Mouse (Mus musculus) stomach, embryonic 16.5 days (tissue): ENCODE results near the gene Rmdn2. TPM values are rescaled to one million over a fixed set of nuclear protein-coding genes. Genes with fewer than 3 reads are reported as not detected.

Experiments used
- ATAC-seq: fragments of 200-750 bp; cut with Nextera tagmentation; 2 replicates; pipeline ENCODE4 v1.8.0; 2017; ENCODE audit warnings: moderate number of reproducible peaks, moderate TSS enrichment; ENCODE audit not compliant: insufficient read depth, low FRiP score
- H3K27ac ChIP-seq: fragments of 300-500 bp; sonication (generic); 2 replicates; pipeline ENCODE4 v1.5.1; 2014; ENCODE audit warnings: low read length
- H3K27me3 ChIP-seq: fragments of 300-500 bp; sonication (generic); 2 replicates; pipeline ENCODE4 v1.6.1; 2014; ENCODE audit warnings: low read length, control low read depth, mixed read lengths; ENCODE audit not compliant: control insufficient read depth, insufficient read depth
- H3K36me3 ChIP-seq: fragments of 300-500 bp; sonication (generic); 2 replicates; pipeline ENCODE4 v1.6.1; 2014; ENCODE audit warnings: low read length; ENCODE audit not compliant: control insufficient read depth, insufficient read depth
- H3K4me1 ChIP-seq: fragments of 300-500 bp; sonication (generic); 2 replicates; pipeline ENCODE4 v1.6.1; 2014; ENCODE audit warnings: low read length, control low read depth, mixed read lengths; ENCODE audit not compliant: control insufficient read depth, insufficient read depth
- H3K4me2 ChIP-seq: fragments of 300-500 bp; sonication (generic); 2 replicates; pipeline ENCODE4 v1.6.1; 2014; ENCODE audit warnings: low read depth, low read length, mixed read lengths
- H3K4me3 ChIP-seq: fragments of 300-500 bp; sonication (generic); replicated peaks from 2 replicates; pipeline ENCODE4 v1.5.1; 2014; ENCODE audit warnings: mild to moderate bottlenecking, low read length
- H3K9ac ChIP-seq: fragments of 300-500 bp; sonication (generic); 2 replicates; pipeline ENCODE4 v1.6.1; 2014; ENCODE audit warnings: low read length
- H3K9me3 ChIP-seq: fragments of 300-500 bp; sonication (generic); replicated peaks from 2 replicates; pipeline ENCODE4 v1.6.1; 2016; ENCODE audit warnings: low read length, control low read depth; ENCODE audit not compliant: control insufficient read depth
- WGBS: fragments of 180-500 bp; shearing (Covaris S2); extraction: QIAGEN DNeasy Blood & Tissue Kit; methylation state at CpG from one replicate; pipeline ENCODE4 v1.1.7; 2014; 5-methylcytosine and 5-hydroxymethylcytosine counted together
- polyA plus RNA-seq: library from polyadenylated mRNA; unstranded; fragments of >200 nt; fragmentation: Nextera tagmentation; extraction: Ambion mirVana; gene quantifications from 2 replicates; pipeline ENCODE4 v1.2.1, GENCODE M21; 2015

The Rmdn2 gene
- polyA plus RNA-seq, 1 experiment from 2014 or later = 9.7 TPM

DNA sequence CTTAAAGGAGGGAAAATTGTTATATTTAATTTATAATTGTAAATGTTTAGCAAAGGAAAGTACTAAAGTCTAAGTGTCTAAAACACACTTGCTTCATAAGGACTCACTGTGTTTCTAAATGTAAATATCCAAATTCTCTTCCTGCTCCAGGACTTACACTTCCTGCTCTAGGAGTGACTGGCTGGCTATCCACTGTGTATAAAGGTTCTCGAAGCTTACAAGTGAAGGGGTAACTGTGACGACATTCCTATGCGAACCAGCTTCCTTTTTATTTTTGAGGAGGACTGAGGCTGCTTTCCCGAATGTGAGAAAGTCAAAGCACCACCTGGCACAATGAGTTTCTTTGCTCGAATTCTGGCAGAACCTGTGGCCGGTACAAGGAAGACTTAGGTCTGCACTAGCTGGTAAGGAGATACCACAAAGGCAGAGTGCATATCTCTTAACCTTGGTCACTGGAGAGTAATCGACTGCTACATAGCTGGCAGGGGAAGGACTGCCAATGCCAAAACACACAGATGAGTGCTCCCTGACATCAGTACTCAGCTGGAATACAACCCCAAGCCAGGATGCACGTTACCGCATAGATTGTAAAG is 1.4 kb upstream of the Rmdn2 start:
- Histone ChIP-seq H3K4me1 (no peaks in the 10 kb centered on the region), H3K36me3 (no peaks in the 10 kb centered on the region), H3K4me2 (no peak overlapping the region), H3K9me3 (no peaks in the 10 kb centered on the region), H3K4me3 (no peak overlapping the region), H3K9ac (no peak overlapping the region), H3K27me3 (no peaks in the 10 kb centered on the region), H3K27ac (no peak overlapping the region)
- WGBS = 66% methylated on average over 9 of the region's 9 CpGs
- no peak for ATAC-seq

GRCm38 (mm10) chr17:79614691-79615588 is 3.3 kb downstream of the Rmdn2 start:
- peak overlapping the region; percentile 89 for H3K9ac ChIP-seq
- WGBS = 2% methylated on average over 53 of the region's 57 CpGs
- no peaks in the 10 kb centered on the region for H3K9me3 ChIP-seq
- peak overlapping the region; percentile 72 for H3K27ac ChIP-seq
- H3K4me1 ChIP-seq = 0 out of 2 replicates have a peak, but pooled peaks cover 3% of the 10 kb centered on the region
- H3K27me3 ChIP-seq = no peaks in the 10 kb centered on the region
- H3K36me3 ChIP-seq = no peaks in the 10 kb centered on the region
- peak; percentile 90 for ATAC-seq
- H3K4me3 ChIP-seq = peak overlapping the region; percentile 73
- peak overlapping the region; percentile 74 for H3K4me2 ChIP-seq

DNA sequence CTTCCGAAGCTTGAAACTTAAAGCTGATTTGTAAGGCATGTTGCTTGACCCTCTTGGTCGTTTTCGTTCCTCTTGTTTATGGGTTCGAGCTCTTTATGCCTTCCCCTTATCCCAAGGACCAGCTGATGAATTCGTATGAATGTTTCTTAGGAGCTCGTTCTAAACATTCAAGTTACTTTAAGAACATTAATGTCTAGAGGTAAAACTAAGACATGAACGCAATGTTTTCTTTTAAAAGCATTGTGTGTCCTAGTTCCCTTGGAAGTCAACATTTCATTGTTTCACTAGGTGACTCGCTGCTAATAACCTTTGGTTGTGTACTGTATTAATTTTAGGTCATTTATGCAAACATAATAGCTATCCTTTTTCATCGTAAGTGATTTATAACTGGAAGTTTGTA is 4.2 kb downstream of the Rmdn2 start:
- Histone ChIP-seq H3K9me3 (no peaks in the 10 kb centered on the region), H3K4me1 (0 out of 2 replicates have a peak, but pooled peaks cover 3% of the 10 kb centered on the region), H3K9ac (no peak overlapping the region), H3K4me2 (peak overlapping the region; percentile 74), H3K4me3 (peak overlapping the region; percentile 73), H3K36me3 (no peaks in the 10 kb centered on the region), H3K27ac (no peak overlapping the region), H3K27me3 (no peaks in the 10 kb centered on the region)
- 82% methylated on average over 9 of the region's 9 CpGs for WGBS
- ATAC-seq = no peak

DNA sequence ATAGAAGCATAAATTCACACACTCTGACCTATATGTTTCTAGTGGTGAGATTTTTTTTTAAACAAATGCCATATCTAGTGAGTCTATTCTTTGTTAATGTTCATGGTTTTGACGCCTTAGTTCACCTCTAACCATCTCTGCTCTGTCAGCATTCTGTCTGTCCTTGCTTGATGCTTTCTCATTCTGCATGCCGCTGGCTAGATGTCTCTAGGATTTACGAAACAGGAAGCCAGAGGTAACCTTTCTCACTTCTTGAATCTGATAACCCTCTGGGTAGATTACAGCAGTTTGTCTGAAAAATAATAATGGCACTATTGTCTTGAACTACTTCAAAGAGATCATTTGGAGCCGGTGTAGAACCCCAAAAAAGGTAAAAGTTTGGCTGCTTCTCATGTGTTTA is 5.0 kb downstream of the Rmdn2 start:
- no peak overlapping the region for H3K27ac ChIP-seq
- H3K4me3 ChIP-seq = no peak overlapping the region
- H3K9ac ChIP-seq = no peak overlapping the region
- no peaks in the 10 kb centered on the region for H3K36me3 ChIP-seq
- no peak for ATAC-seq
- H3K9me3 ChIP-seq = no peaks in the 10 kb centered on the region
- no peak overlapping the region for H3K4me2 ChIP-seq
- WGBS = 87% methylated on average over 4 of the region's 4 CpGs
- no peaks in the 10 kb centered on the region for H3K27me3 ChIP-seq
- H3K4me1 ChIP-seq = 0 out of 2 replicates have a peak, but pooled peaks cover 3% of the 10 kb centered on the region

- Histone ChIP-seq H3K4me2 (no peak overlapping the region), H3K9ac (no peak overlapping the region), H3K27ac (no peak overlapping the region), H3K27me3 (no peaks in the 10 kb centered on the region), H3K36me3 (no peaks in the 10 kb centered on the region), H3K9me3 (no peaks in the 10 kb centered on the region), H3K4me1 (0 out of 2 replicates have a peak, but pooled peaks cover 3% of the 10 kb centered on the region), H3K4me3 (no peak overlapping the region)
- no peak for ATAC-seq
- WGBS = 87% methylated on average over 10 of the region's 10 CpGs
These were observed 6.8 kb downstream of the Rmdn2 start for GRCm38 (mm10) chr17:79618455-79618854.

DNA sequence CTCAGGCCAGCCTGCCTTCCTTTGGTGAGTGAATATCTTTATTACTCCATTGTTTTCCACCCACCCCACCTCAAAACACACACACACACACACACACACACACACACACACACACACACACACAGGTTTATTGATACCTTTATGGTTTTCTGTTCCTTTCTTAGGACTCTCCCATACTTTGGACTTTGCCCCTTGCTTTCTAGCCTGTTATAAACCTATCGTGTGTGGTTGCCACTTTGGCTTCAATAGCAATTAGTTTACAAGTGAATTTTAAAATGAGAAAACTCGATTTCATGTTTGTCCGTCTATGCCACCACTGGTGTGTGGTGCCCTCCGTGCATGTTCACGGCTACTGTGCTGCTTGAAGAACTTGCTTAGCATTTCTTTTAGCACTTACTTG is 7.3 kb downstream of the Rmdn2 start:
- no peaks in the 10 kb centered on the region for H3K36me3 ChIP-seq
- no peak overlapping the region for H3K4me2 ChIP-seq
- no peaks in the 10 kb centered on the region for H3K9me3 ChIP-seq
- H3K27me3 ChIP-seq = no peaks in the 10 kb centered on the region
- H3K9ac ChIP-seq = no peak overlapping the region
- H3K4me3 ChIP-seq = no peak overlapping the region
- WGBS = 91% methylated on average over 5 of the region's 5 CpGs
- 0 out of 2 replicates have a peak, but pooled peaks cover 3% of the 10 kb centered on the region for H3K4me1 ChIP-seq
- no peak for ATAC-seq
- no peak overlapping the region for H3K27ac ChIP-seq

DNA sequence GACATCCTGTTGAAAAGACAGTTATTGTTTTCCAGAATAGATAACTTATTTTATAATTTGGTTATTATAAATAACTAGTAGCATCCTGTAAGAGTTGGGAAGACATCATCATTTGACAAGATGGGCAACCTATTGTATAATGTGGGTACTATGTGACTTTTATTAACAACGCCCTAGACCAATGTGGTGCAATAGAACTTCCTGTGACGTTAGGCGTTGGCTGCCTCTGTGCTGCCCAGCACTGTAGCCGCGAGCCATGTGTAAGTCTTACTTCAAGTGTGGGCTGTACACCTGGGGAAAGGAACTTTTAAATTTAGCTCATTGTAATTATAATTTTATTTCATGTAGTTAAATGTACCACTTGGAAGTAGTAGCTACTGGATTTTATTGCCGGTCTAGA is 10.4 kb downstream of the Rmdn2 start:
- Histone ChIP-seq H3K4me2 (no peak overlapping the region), H3K4me3 (no peak overlapping the region), H3K9me3 (no peaks in the 10 kb centered on the region), H3K9ac (no peak overlapping the region), H3K27me3 (no peaks in the 10 kb centered on the region), H3K36me3 (no peaks in the 10 kb centered on the region), H3K27ac (no peak overlapping the region), H3K4me1 (no peaks in the 10 kb centered on the region)
- WGBS = 96% methylated on average over 6 of the region's 6 CpGs
- no peak for ATAC-seq

DNA sequence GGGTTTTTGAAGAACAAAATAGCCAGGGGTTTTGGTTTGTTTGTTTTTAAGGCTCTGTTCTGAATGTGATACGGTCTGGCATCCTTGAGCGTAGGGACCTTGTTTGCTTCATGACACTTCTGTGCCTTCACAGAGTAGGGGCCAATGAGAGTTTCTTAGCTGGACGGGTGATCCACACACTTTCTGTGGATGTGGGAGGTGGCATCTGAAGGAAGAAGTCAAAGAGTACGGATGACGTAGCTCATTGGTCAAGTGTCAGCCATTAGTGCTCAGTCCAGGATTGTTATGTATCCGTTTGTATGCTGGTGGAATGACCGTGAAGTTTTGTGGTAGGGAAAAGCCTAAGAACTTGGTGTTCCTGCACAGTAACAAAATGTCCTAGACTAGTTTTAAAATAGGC is 10.9 kb downstream of the Rmdn2 start:
- Histone ChIP-seq H3K4me2 (no peak overlapping the region), H3K27me3 (no peaks in the 10 kb centered on the region), H3K36me3 (no peaks in the 10 kb centered on the region), H3K27ac (no peak overlapping the region), H3K9me3 (no peaks in the 10 kb centered on the region), H3K9ac (no peak overlapping the region), H3K4me3 (no peak overlapping the region), H3K4me1 (no peaks in the 10 kb centered on the region)
- ATAC-seq = no peak
- WGBS = 85% methylated on average over 7 of the region's 7 CpGs

DNA sequence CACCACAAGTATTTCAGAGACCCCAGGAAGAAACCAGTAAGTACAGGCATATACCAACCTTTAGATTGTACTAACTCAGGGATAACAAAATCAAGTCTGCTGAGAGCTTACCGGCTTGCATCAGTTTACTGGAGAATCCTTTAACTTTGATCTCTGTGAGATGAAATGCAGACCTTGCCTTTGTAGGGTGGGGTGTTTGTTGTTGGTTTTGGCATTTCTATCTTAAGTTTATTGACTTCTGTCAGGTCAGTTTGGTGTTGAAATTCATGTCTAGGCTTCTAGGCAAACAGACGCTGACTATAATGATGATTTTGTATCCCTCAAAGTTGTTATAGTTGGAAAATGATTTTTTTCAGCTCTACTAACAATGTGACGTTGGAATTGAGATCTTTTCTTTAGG is 12.2 kb downstream of the Rmdn2 start:
- Histone ChIP-seq H3K9me3 (no peaks in the 10 kb centered on the region), H3K4me3 (no peak overlapping the region), H3K9ac (no peak overlapping the region), H3K36me3 (no peaks in the 10 kb centered on the region), H3K27ac (no peak overlapping the region), H3K4me1 (no peaks in the 10 kb centered on the region), H3K4me2 (no peak overlapping the region), H3K27me3 (no peaks in the 10 kb centered on the region)
- no peak for ATAC-seq
- WGBS = 65% methylated on average over 3 of the region's 3 CpGs
